Mouse (Mus musculus) embryonic fibroblast, embryonic 13.5 days (primary cell): ENCODE measurements around the gene Olfr194. TPM values are rescaled to one million over a fixed set of nuclear protein-coding genes. Genes with fewer than 3 reads are reported as not detected.

Experiments
- H3K27ac ChIP-seq: 2 replicates; pipeline ENCODE4 v1.5.1; 2012; ENCODE audit warnings: low read length, control low read depth, inconsistent platforms; ENCODE audit not compliant: insufficient read depth
- H3K4me1 ChIP-seq: 2 replicates; pipeline ENCODE4 v1.6.1; 2011; ENCODE audit warnings: low read length; ENCODE audit not compliant: control insufficient read depth, insufficient read depth
- H3K4me3 ChIP-seq: 2 replicates; pipeline ENCODE4 v1.5.1; 2011; ENCODE audit warnings: mild to moderate bottlenecking, control low read depth, low read length; ENCODE audit not compliant: insufficient read depth
- CTCF ChIP-seq: IDR thresholded peaks from 2 replicates; pipeline ENCODE4 v1.5.1; 2011; ENCODE audit warnings: mild to moderate bottlenecking, control low read depth, low read length, moderate library complexity, borderline replicate concordance; ENCODE audit not compliant: insufficient read depth
- POLR2A ChIP-seq: IDR thresholded peaks from 2 replicates; pipeline ENCODE4 v1.6.1; 2011; ENCODE audit warnings: low read depth, mild to moderate bottlenecking, control low read depth, low read length, moderate library complexity
- polyA plus RNA-seq: library from polyadenylated mRNA; stranded (reverse); fragments of >200 nt; gene quantifications from 2 replicates; pipeline ENCODE4 v1.2.4, GENCODE M21; 2011; ENCODE audit warnings: low read depth; ENCODE audit not compliant: missing spikeins, insufficient read length

Olfr194 gene
- polyA plus RNA-seq, 1 experiment = not detected

DNA sequence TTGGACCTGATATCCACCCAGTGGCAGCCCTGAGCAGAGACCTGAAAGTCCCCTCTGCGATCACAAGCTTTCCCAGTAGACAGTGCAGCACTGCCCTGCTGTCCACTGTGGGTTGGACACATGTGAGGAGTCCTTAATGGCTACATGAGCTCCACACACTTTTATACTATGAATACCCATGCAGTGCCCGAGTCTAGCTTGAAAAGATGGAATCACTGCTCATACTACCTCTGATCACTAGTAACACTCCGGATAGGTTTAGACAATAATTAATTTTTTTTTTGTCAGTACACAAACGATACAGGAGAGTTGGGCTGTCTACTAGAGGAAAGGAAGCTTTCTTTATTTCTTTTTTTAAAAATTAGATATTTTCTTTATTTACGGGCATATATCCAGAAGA is 43.0 kb downstream of the Olfr194 start, which contains the start of gene Olfr190:
Gene Olfr190, minus strand, starts transcription at position 101 of the 400 bp plus-strand sequence.
- Histone ChIP-seq H3K4me3 (no peak within 1 kb of the TSS), H3K27ac (no peak within 1 kb of the TSS), H3K4me1 (no peaks in the 10 kb centered on the region)
- TF ChIP-seq POLR2A (no peak), CTCF (no peak)

DNA sequence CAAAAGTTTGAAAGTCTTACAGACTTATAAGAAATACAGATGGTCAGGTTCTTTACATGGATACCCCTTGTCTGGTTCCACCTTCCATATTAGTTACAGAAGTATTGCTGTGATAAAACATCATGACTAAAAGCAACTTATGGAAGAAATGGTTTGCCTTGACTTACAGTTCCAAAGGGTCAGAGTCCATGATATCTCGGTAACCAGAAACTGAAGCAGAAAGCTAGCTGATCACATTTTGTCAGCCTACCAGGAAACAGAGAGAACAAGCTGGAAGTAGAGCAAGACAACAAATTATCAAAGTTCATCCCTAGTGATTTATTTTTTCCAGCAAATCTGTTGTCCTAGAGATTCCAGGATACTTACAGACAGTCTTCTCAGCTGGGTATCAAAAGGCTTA is 47.3 kb downstream of the Olfr194 start:
- TF ChIP-seq CTCF = no peak
- no peak for TF ChIP-seq POLR2A
- no peaks in the 10 kb centered on the region for H3K4me1 ChIP-seq
- no peak overlapping the region for H3K4me3 ChIP-seq
- H3K27ac ChIP-seq = no peak overlapping the region

DNA sequence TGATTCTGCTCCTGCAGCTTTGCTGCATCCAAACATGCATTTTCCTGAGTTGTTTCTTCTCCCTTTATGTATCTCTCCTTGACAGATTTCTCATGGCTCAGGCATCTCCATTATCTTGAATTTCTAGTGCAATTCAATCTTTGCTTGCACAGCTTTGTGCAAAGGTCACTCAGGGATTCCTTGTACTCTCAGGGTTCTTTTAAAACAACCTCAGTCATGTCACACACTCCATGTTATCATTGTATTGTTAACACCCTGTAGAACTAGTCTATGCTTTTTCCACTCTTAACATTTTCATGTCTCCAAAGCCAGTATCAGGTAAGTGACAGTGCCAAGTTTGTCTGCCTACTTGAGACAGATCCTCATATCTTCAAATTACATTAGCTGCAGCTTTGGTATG is 49.1 kb downstream of the Olfr194 start:
- no peaks in the 10 kb centered on the region for H3K4me1 ChIP-seq
- no peak for TF ChIP-seq CTCF
- TF ChIP-seq POLR2A = no peak
- H3K27ac ChIP-seq = no peak overlapping the region
- no peak overlapping the region for H3K4me3 ChIP-seq

Other genes with a start within 250 kb of the Olfr194 start
- not detected in 2 replicates for gene Olfr177, start 246.3 kb downstream of the Olfr194 start, polyA plus RNA-seq
- gene Olfr178, start 229.0 kb downstream of the Olfr194 start, polyA plus RNA-seq = not detected in 2 replicates
- not detected in 2 replicates for gene Olfr181, start 192.3 kb downstream of the Olfr194 start, polyA plus RNA-seq
- not detected in 2 replicates for gene Olfr180, start 191.7 kb downstream of the Olfr194 start, polyA plus RNA-seq
- gene Olfr183, start 125.7 kb downstream of the Olfr194 start, polyA plus RNA-seq = not detected in 2 replicates
- not detected in 2 replicates for gene Olfr186, start 90.8 kb downstream of the Olfr194 start, polyA plus RNA-seq
- not detected in 2 replicates for gene Olfr187, start 81.3 kb downstream of the Olfr194 start, polyA plus RNA-seq
- gene Olfr190, start 43.1 kb downstream of the Olfr194 start, polyA plus RNA-seq = not detected in 2 replicates
- not detected in 2 replicates for gene Olfr191, start 31.2 kb downstream of the Olfr194 start, polyA plus RNA-seq
- not detected in 2 replicates for gene Olfr193, start 9.2 kb downstream of the Olfr194 start, polyA plus RNA-seq
- not detected in 2 replicates for gene Olfr195, start 26.0 kb upstream of the Olfr194 start, polyA plus RNA-seq
- gene Olfr196, start 49.4 kb upstream of the Olfr194 start, polyA plus RNA-seq = not detected in 2 replicates
- not detected in 2 replicates for gene Olfr198, start 82.5 kb upstream of the Olfr194 start, polyA plus RNA-seq
- gene Olfr199, start 98.7 kb upstream of the Olfr194 start, polyA plus RNA-seq = not detected in 2 replicates
- not detected in 2 replicates for gene Olfr201, start 151.6 kb upstream of the Olfr194 start, polyA plus RNA-seq
- not detected in 2 replicates for gene Olfr202, start 165.7 kb upstream of the Olfr194 start, polyA plus RNA-seq
- gene Olfr203, start 177.8 kb upstream of the Olfr194 start, polyA plus RNA-seq = not detected in 2 replicates
- not detected in 2 replicates for gene Olfr204, start 197.2 kb upstream of the Olfr194 start, polyA plus RNA-seq
- not detected in 2 replicates for gene Olfr205, start 210.1 kb upstream of the Olfr194 start, polyA plus RNA-seq
- gene Olfr206, start 228.2 kb upstream of the Olfr194 start, polyA plus RNA-seq = not detected in 2 replicates
- not detected in 2 replicates for gene Olfr209, start 242.9 kb upstream of the Olfr194 start, polyA plus RNA-seq